Mouse (Mus musculus) neutrophil, adult 65 days (primary cell): ENCODE data around the gene Olfr1271. TPM values are rescaled to one million over a fixed set of nuclear protein-coding genes. Genes with fewer than 3 reads are reported as not detected.

ENCODE experiments used
- total RNA-seq: library from RNA; stranded (reverse); gene quantifications from 2 replicates; pipeline ENCODE4 v1.2.4, GENCODE M21; 2023

Gene Olfr1271
- not detected in 2 replicates for total RNA-seq

DNA sequence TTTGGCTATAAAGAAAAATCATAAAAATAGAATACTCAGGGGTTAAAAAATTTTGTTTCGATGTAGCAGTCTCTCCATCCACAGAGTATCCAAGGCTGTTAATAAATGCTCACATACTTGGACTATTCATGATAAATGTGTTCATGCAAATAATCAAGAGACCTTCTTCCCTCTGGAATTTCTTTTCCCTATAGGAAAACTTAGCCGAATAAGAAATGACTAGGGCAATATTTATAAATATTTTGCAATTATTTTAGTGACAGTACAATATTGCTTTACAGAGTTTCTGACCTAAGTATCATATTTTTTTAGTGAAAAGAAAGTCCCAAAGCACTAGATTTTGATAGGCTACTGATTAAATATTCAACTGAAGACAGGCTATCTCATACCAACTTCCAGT, at the start of gene Olfr1271:
Gene Olfr1271, minus strand, starts transcription at position 101 of the 400 bp plus-strand sequence.

DNA sequence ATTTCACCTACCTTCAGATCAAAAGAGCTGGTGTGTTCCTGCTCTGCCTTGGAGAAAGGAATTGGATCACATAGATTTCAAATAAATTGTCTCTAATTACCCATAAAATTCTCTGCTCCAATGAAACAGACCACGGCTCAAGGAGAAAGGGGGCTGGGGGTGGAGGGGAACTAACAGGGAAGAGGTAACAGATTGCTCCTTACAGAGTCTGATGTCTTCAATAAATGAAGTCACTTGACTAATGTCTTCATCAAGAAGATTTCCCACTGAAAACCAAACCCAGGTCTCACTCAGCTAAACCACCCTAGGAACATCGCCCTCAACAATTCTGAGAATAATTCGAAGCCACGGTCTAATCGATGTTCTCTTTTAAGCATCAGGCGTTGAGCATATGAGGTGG, 21.9 kb upstream of the Olfr1271 start, which contains the start of gene Olfr1272:
Gene Olfr1272, minus strand, starts transcription at position 101 of the 400 bp plus-strand sequence.

DNA sequence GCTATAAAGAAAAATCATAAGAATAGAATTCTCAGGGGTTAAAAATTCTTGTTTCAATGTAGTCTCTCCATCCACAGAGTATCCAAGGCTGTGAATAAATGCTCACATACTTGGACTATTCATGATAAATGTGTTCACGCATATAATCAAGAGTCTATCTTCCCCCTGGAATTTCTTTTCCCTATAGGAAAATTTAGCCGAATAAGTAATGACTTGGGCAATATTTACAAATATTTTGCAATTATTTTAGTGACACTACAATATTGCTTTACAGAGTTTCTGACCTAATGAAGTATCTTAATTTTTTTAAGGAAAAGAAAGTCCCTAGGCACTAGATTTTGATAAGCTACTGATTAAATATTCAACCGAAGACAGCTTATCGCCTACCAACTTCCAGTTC, 13.3 kb downstream of the Olfr1271 start, which contains the start of gene Olfr142:
Gene Olfr142, minus strand, starts transcription at position 101 of the 400 bp plus-strand sequence.

DNA sequence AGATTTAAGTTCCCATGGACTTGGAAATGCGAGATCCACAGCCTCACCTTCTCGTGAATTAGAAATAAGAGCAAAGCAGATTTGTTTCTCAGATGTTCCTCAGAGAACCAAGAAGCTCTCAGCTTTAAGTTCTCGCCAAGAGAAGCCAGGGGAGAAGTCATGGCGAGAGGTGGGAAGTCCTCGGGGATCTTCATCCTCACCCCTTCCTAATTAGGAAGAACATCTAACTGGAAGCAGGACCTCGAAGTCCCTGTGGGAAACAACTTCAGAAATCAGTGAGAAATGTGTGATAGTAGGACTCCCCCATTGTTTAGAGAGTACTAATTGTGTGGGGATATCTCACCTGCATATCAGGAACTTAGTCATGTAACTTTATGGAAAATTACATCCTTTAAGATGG, 46.4 kb downstream of the Olfr1271 start, which contains the start of gene Olfr1506:
Gene Olfr1506, minus strand, starts transcription at position 101 of the 400 bp plus-strand sequence.

Other genes starting within 250 kb of the Olfr1271 start
- gene Olfr1264, start 245.5 kb downstream of the Olfr1271 start, total RNA-seq, result not detected in 2 replicates
- gene Olfr1265, start 235.7 kb downstream of the Olfr1271 start, total RNA-seq, result not detected in 2 replicates
- gene Olfr140, start 207.4 kb downstream of the Olfr1271 start, total RNA-seq, result not detected in 2 replicates
- not detected in 2 replicates for gene Olfr1269, start 149.6 kb downstream of the Olfr1271 start, total RNA-seq
- not detected in 2 replicates for gene Olfr32, start 128.7 kb downstream of the Olfr1271 start, total RNA-seq
- gene Olfr1270, start 117.9 kb downstream of the Olfr1271 start, total RNA-seq, result not detected in 2 replicates
- gene Olfr1506, start 46.5 kb downstream of the Olfr1271 start, total RNA-seq, result 0.20 and 0.63 TPM in 2 replicates
- gene Olfr142, start 13.4 kb downstream of the Olfr1271 start, total RNA-seq, result not detected in 2 replicates
- not detected in 2 replicates for gene Olfr1272, start 21.8 kb upstream of the Olfr1271 start, total RNA-seq
- not detected in 2 replicates for gene Gm13769, start 51.2 kb upstream of the Olfr1271 start, total RNA-seq
- not detected in 2 replicates for gene Olfr1274-ps, start 127.7 kb upstream of the Olfr1271 start, total RNA-seq